Mouse (Mus musculus) MEL (cell line): Measurements from ENCODE around the gene Amz2.

Source experiments
- CTCF ChIP-seq, 3 experiments: IDR thresholded peaks in 2 of 3; conservative IDR thresholded peaks in 1 of 3; 2 replicates each; pipeline ENCODE4 v1.5.1; 2011 to 2012; ENCODE audit warnings: low read length in 3 of 3, low read depth in 2 of 3, mild to moderate bottlenecking in 2 of 3, improper control_type of control experiment in 1 of 3, inconsistent platforms in 1 of 3, mixed read lengths in 1 of 3, moderate library complexity in 1 of 3; ENCODE audit not compliant: control insufficient read depth in 1 of 3, insufficient read depth in 1 of 3, poor library complexity in 1 of 3, severe bottlenecking in 1 of 3
- E2F4 ChIP-seq: IDR thresholded peaks from 2 replicates; pipeline ENCODE4 v1.6.1; 2011; ENCODE audit warnings: low read depth, low read length, improper control_type of control experiment, borderline replicate concordance
- EP300 ChIP-seq, 2 experiments: IDR thresholded peaks; 2 replicates each; pipeline ENCODE4 v1.6.1; 2011; ENCODE audit warnings: improper control_type of control experiment in 2 of 2, low read length in 2 of 2, low read depth in 1 of 2, mild to moderate bottlenecking in 1 of 2
- ETS1 ChIP-seq: IDR thresholded peaks from 2 replicates; pipeline ENCODE4 v1.6.1; 2012; ENCODE audit warnings: low read depth, mild to moderate bottlenecking, inconsistent platforms, low read length, improper control_type of control experiment, moderate library complexity
- HCFC1 ChIP-seq: IDR thresholded peaks from 2 replicates; pipeline ENCODE4 v1.6.1; 2012; ENCODE audit warnings: low read depth, mild to moderate bottlenecking, inconsistent platforms, low read length, improper control_type of control experiment, moderate library complexity
- MAZ ChIP-seq: IDR thresholded peaks from 2 replicates; pipeline ENCODE4 v1.6.1; 2012; ENCODE audit warnings: low read depth, mild to moderate bottlenecking, inconsistent platforms, low read length, improper control_type of control experiment
- SIN3A ChIP-seq: IDR thresholded peaks from 2 replicates; pipeline ENCODE4 v1.6.1; 2012; ENCODE audit warnings: low read length, improper control_type of control experiment, inconsistent platforms
- TCF12 ChIP-seq: IDR thresholded peaks from 2 replicates; pipeline ENCODE4 v1.6.1; 2014; ENCODE audit warnings: low read depth, mild to moderate bottlenecking, inconsistent platforms, low read length, improper control_type of control experiment, moderate library complexity
- ZC3H11A ChIP-seq: IDR thresholded peaks from 2 replicates; pipeline ENCODE4 v1.6.1; 2012; ENCODE audit warnings: low read depth, mild to moderate bottlenecking, inconsistent platforms, low read length, improper control_type of control experiment

DNA sequence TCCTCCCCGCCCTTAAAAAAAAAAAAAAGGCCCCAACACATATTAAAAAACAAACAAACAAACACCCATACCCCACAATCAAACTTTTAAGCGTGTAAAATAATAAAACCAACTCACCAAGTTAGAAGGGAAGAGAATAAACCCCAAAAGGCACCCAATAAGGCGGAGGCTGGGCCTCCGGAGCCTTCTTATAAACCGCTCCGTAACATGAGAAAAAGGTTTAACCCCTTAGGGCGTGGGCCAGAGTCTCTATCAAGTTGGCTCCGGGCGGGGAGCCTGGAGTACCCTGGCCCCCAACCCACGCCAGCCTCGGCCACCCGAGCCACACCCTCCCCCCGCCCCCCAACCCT, 47.0 kb downstream of the Amz2 start:
- TF ChIP-seq ETS1 (peak; percentile 60; the same call in 1 of the 2 replicates), EP300 (IDR thresholded peaks at IDR 0.05; ENCODE audit: low read depth in 1 of 2, low read length in 2 of 2) (peak in 1 of 2 experiments; percentile 42; a peak in 2 of 4 replicates), E2F4 (no peak), CTCF (IDR thresholded peaks at IDR 0.05 in 2 of 3, conservative IDR thresholded peaks at IDR 0.05 in 1 of 3; ENCODE audit: control insufficient read depth in 1 of 3, insufficient read depth in 1 of 3, low read depth in 2 of 3, low read length in 3 of 3, poor library complexity in 1 of 3, severe bottlenecking in 1 of 3) (no peak), HCFC1 (peak; percentile 58; the same call in 1 of the 2 replicates), TCF12 (peak; percentile 55; the same call in 1 of the 2 replicates), MAZ (peak; percentile 81), SIN3A (peak; percentile 81), ZC3H11A (peak; percentile 7; the same call in 1 of the 2 replicates)
